Mouse (Mus musculus) frontal cortex, adult (tissue): ENCODE measurements at regions not wholly inside any gene's neighbourhood (a gene's known extent, or its start where the extent isn't known, plus 50 kb on each side); places are given as distances from the start of the nearest gene placed in this dataset.

Experiments used
- ATAC-seq: cut with Nextera tagmentation; 2 replicates; pipeline ENCODE4 v1.9.2; 2017; ENCODE audit warnings: mild to moderate bottlenecking, moderate library complexity, mixed read lengths; ENCODE audit not compliant: low TSS enrichment

DNA sequence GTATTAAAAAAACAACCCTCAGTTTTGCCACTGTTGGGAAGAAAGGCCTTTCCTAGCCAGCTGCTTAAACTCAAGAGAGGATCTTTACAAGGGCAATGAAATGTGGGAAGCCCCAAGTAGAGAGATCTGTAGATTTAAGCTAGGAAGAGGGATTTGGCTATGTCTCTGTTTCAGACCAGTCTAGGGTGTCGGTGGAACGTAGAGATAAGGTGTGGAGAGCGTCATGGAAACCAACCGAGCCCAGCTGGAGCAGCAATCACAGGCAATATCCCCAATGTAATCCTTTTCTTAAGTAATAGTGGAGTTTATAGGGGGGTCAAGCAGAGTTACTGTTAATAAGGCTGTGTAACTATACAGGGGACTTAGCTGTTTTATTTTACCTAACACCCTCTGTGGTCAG lies 204.6 kb upstream of the Mme start:
- no peak for ATAC-seq

- ATAC-seq, result no peak
These were observed 170.6 kb upstream of the Mme start for GRCm38 (mm10) chr3:63070786-63071185.

- no peak for ATAC-seq
These were observed 168.3 kb upstream of the Mme start for GRCm38 (mm10) chr3:63073051-63073450.

GRCm38 (mm10) chr3:63078181-63078580 lies 163.2 kb upstream of the Mme start:
- ATAC-seq, result no peak

- ATAC-seq, result no peak
These were observed 159.2 kb upstream of the Mme start for GRCm38 (mm10) chr3:63082161-63082560.

GRCm38 (mm10) chr3:63085426-63085825 lies 155.9 kb upstream of the Mme start:
- ATAC-seq, result no peak

GRCm38 (mm10) chr3:63092901-63093300 lies 148.4 kb upstream of the Mme start:
- ATAC-seq, result no peak

DNA sequence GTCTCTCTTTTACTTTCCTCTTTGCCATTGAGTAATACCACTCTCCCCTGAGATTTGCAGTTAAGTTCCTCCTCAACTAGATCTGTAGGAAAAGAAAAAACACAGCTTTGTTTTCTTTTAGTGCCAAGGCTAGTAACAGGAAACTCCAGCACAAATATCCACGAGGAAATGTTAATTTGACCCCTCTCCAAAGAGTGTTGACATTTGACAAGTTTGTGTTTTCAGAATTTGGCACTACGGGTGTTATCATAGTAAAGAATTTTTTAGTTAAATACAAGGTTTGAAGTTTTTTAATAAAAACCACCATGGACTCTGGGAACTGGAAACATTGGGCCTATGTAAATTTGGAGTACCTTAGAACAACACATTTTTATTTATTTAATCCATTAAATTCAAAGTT lies 126.1 kb upstream of the Mme start:
- ATAC-seq, result no peak

DNA sequence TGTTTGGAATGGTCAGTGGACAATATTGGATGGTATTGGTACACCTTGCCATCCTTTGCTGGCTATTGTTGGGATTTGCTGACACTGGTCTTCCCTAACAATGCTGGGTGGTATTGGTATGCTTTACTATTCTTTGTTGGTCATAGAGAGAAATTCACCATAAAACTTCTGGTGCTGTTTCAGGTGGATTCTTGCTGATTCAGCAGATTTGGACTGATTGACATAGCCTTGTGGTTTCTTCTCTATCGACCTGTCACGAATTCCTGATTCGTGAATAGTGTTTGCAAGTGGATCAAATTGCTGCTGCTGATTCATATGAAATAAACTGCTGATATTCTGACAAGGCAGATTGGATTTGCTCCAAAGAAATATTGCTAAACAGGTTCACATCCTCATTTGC lies 109.5 kb upstream of the Mme start:
- ATAC-seq, result no peak

GRCm38 (mm10) chr3:63137391-63138147 lies 103.8 kb upstream of the Mme start:
- no peak for ATAC-seq

- ATAC-seq, result no peak
These were observed 95.1 kb upstream of the Mme start for GRCm38 (mm10) chr3:63146237-63146636.

DNA sequence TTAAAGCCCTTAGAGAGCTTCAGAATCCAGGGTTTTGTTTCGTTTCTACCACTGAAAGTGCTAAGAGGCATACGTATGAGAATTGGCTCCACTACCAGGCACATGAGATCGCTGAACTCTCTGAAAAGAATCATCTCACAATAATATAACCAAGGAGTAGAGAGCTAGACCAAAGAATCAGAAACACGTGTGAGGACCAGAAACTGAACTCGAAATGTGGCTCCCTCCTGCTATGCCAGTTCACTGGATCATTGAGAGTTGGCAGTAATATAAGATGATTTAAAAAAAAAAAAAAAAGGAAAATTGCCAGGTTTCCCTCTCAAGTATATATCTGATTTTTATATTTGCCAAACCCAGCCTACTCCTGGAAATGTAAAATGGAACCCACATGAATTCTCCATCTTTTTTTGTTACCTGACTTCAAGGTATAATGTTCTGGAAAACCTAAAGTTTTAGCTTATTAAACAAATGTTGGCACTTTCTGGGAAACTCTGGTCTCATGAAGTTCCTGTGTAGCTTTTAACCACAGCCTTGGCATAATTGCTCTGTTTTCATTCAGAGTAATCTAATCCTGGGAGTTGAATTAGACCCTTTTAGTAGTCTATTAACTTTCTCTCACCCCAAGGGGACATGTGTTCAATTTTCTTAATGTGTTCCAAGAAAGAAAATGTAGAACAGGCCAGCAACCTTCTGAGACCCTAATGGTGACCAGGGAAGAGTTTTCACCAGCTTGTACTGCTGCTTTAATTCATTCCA lies 58.7 kb upstream of the Mme start:
- no peak for ATAC-seq

- peak; percentile 52; the same call in 1 of the 2 replicates for ATAC-seq
These were observed 53.4 kb upstream of the Mme start for GRCm38 (mm10) chr3:63187836-63188440.
